Mouse (Mus musculus) lung, postnatal 25 days (tissue): ENCODE results near the gene Matn4.

ENCODE experiments used
- DNase-seq: peaks from one replicate; pipeline ENCODE4 v3.0.0; 2022; ENCODE audit warnings: low spot score

Matn4 gene

GRCm38 (mm10) chr2:164405060-164405459, at the start of gene Matn4:
TSS of gene Matn4 (minus strand) at chr2:164405160.
- DNase-seq: no peak

- no peak for DNase-seq
Measured at GRCm38 (mm10) chr2:164453887-164454500, 49.0 kb upstream of the Matn4 start.

GRCm38 (mm10) chr2:164453047-164453757, 48.2 kb upstream of the Matn4 start:
- DNase-seq: peak; percentile 37

GRCm38 (mm10) chr2:164452000-164452676, 47.2 kb upstream of the Matn4 start:
- peak; percentile 46 for DNase-seq

GRCm38 (mm10) chr2:164449341-164450042, 44.5 kb upstream of the Matn4 start:
- peak; percentile 46 for DNase-seq

- no peak for DNase-seq
Measured at GRCm38 (mm10) chr2:164448921-164449320, 44.0 kb upstream of the Matn4 start.

- no peak for DNase-seq
Measured at GRCm38 (mm10) chr2:164448140-164448539, 43.2 kb upstream of the Matn4 start.

- no peak for DNase-seq
Measured at GRCm38 (mm10) chr2:164446086-164446469, 41.1 kb upstream of the Matn4 start.

GRCm38 (mm10) chr2:164445399-164446085, 40.6 kb upstream of the Matn4 start:
- DNase-seq: no peak

GRCm38 (mm10) chr2:164444701-164445100, 39.7 kb upstream of the Matn4 start:
- DNase-seq: no peak

GRCm38 (mm10) chr2:164443460-164444000, 38.6 kb upstream of the Matn4 start, which contains the start of gene Sdc4:
TSS of gene Sdc4 (minus strand) at chr2:164443887.
- no peak for DNase-seq

- peak; percentile 92 for DNase-seq
Measured at GRCm38 (mm10) chr2:164443051-164443437, 38.1 kb upstream of the Matn4 start.

- DNase-seq: peak; percentile 36
Measured at GRCm38 (mm10) chr2:164442315-164443050, 37.5 kb upstream of the Matn4 start.

GRCm38 (mm10) chr2:164441731-164442130, 36.8 kb upstream of the Matn4 start:
- no peak for DNase-seq

- no peak for DNase-seq
Measured at GRCm38 (mm10) chr2:164441155-164441554, 36.2 kb upstream of the Matn4 start.

- peak; percentile 82 for DNase-seq
Measured at GRCm38 (mm10) chr2:164440314-164440713, 35.4 kb upstream of the Matn4 start.

GRCm38 (mm10) chr2:164439001-164439421, 34.1 kb upstream of the Matn4 start:
- DNase-seq: no peak

- no peak for DNase-seq
Measured at GRCm38 (mm10) chr2:164438257-164438656, 33.3 kb upstream of the Matn4 start.

GRCm38 (mm10) chr2:164437710-164438109, 32.8 kb upstream of the Matn4 start:
- DNase-seq: no peak

GRCm38 (mm10) chr2:164436961-164437360, 32.0 kb upstream of the Matn4 start:
- peak; percentile 64 for DNase-seq
